In the genomic region with DNA sequence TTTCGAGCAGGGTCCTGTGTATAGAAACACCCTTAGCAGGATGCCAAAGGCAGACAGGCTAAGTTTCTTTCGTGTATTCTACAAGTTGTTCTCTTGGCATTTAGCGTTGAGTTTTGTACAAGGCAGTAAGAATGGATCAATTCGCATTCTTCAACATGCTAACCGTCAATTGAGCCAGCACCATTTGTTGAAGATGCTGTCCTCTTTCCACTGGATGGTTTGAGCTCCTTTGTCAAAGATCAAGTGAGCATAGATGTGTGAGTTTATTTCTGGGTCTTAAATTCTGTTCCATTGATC, we compare ENCODE assay signal across 8 mouse cellular contexts.
DNase-seq lines count a peak whose midpoint lies in the region; ATAC-seq and TF ChIP-seq lines count a peak whose summit lies in the region.
"Not testable (repeated sequence)": the region's sequence is repeated elsewhere in the genome, so short reads cannot be mapped to it uniquely, and the experiment has no call there.

No protein-coding gene starts in this region.

- not testable (repeated sequence) for H3K4me1 ChIP-seq in ES-E14 (ENCODE audit: control insufficient read depth in 2 of 2, insufficient read depth in 2 of 2, low read length in 2 of 2, poor library complexity in 1 of 2); forebrain, embryonic 12.5 days; hindbrain, embryonic 10.5 days (replicated peaks); kidney, postnatal 0 days (replicated peaks; ENCODE audit: insufficient read depth, low read length); lung, adult 2 months (ENCODE audit: control insufficient read depth, insufficient read depth, low read length); thymus, adult 2 months (replicated peaks; ENCODE audit: control insufficient read depth, insufficient read depth, low read length)

- not testable (repeated sequence) for H3K9me3 ChIP-seq in ES-E14 (ENCODE audit: control insufficient read depth, insufficient read depth, low read depth, low read length); forebrain, embryonic 12.5 days; kidney, postnatal 0 days (replicated peaks; ENCODE audit: low read length)
- peaks cover 22% of the 10 kb centered on the region for H3K9me3 ChIP-seq in hindbrain, embryonic 10.5 days

- H3K9ac ChIP-seq in ES-E14 (ENCODE audit: insufficient read depth, low read depth, low read length, poor library complexity, severe bottlenecking): peak overlapping the region; percentile 75
- H3K9ac ChIP-seq in forebrain, embryonic 12.5 days: peak overlapping the region; percentile 58
- H3K9ac ChIP-seq in kidney, postnatal 0 days (ENCODE audit: low read depth, low read length): peak overlapping the region; percentile 62

- in situ Hi-C loops in ES-E14 (cut with MboI; ENCODE audit: low sequenced_read_pairs in 2 of 2, unreplicated experiment in 2 of 2): not testable (repeated sequence)

- not testable (repeated sequence) for H3K36me3 ChIP-seq in ES-E14 (ENCODE audit: control insufficient read depth, insufficient read depth, low read length, poor library complexity, severe bottlenecking); forebrain, embryonic 12.5 days (replicated peaks); kidney, postnatal 0 days (ENCODE audit: insufficient read depth, low read length); thymus, adult 2 months (ENCODE audit: control insufficient read depth, insufficient read depth, low read length)
- peaks cover 16% of the 10 kb centered on the region for H3K36me3 ChIP-seq in hindbrain, embryonic 10.5 days

- not testable (repeated sequence) for TF ChIP-seq POLR2A in lung, adult 2 months (IDR thresholded peaks at IDR 0.05; ENCODE audit: borderline replicate concordance, extremely low read depth, low read depth, low read length); thymus, adult 2 months (IDR thresholded peaks at IDR 0.05; ENCODE audit: control insufficient read depth, extremely low read depth, insufficient read depth, low read length, poor library complexity)

- not testable (repeated sequence) for ATAC-seq in forebrain, embryonic 12.5 days (ENCODE audit: low FRiP score); kidney, postnatal 0 days (replicated peaks; ENCODE audit: low FRiP score, low read depth)

- WGBS in forebrain, embryonic 12.5 days: 1% methylated on average over 5 of the region's 5 CpGs
- 1% methylated on average over 5 of the region's 5 CpGs for WGBS in hindbrain, embryonic 10.5 days
- WGBS in kidney, postnatal 0 days: 0% methylated on average over 5 of the region's 5 CpGs
- under 1% methylated on average over 5 of the region's 5 CpGs for WGBS in lung, adult 2 months
- 0% methylated on average over 5 of the region's 5 CpGs for WGBS in thymus, adult 2 months

- TF ChIP-seq CTCF in kidney, postnatal 0 days (IDR thresholded peaks at IDR 0.05; ENCODE audit: low read depth); lung, adult 2 months (IDR thresholded peaks at IDR 0.05; ENCODE audit: insufficient read depth, low read length); thymus, adult 2 months (IDR thresholded peaks at IDR 0.05; ENCODE audit: borderline replicate concordance, control insufficient read depth, extremely low read depth, insufficient read depth, low read length, poor library complexity): not testable (repeated sequence)

- H3K4me3 ChIP-seq in ES-E14 (ENCODE audit: insufficient read depth in 1 of 2, low read depth in 1 of 2, low read length in 2 of 2, poor library complexity in 1 of 2, severe bottlenecking in 1 of 2): peak overlapping the region; percentile 77 to 95
- peak overlapping the region; percentile 55 for H3K4me3 ChIP-seq in forebrain, embryonic 12.5 days (replicated peaks)
- peak overlapping the region; percentile 61 for H3K4me3 ChIP-seq in hindbrain, embryonic 10.5 days
- peak overlapping the region; percentile 50 for H3K4me3 ChIP-seq in kidney, postnatal 0 days (replicated peaks; ENCODE audit: low read depth, low read length)
- H3K4me3 ChIP-seq in lung, adult 2 months (replicated peaks; ENCODE audit: extremely low read depth, low read depth, low read length): peak overlapping the region; percentile 49
- H3K4me3 ChIP-seq in thymus, adult 2 months (ENCODE audit: control insufficient read depth, insufficient read depth, low read length): peak overlapping the region; percentile 77

- not testable (repeated sequence) for H3K27me3 ChIP-seq in forebrain, embryonic 12.5 days; hindbrain, embryonic 10.5 days (ENCODE audit: insufficient read depth, poor library complexity, severe bottlenecking); kidney, postnatal 0 days (ENCODE audit: insufficient read depth, low read length); thymus, adult 2 months (ENCODE audit: control insufficient read depth, insufficient read depth, low read length)

- not testable (repeated sequence) for H3K27ac ChIP-seq in ES-E14 (ENCODE audit: insufficient read depth, low read depth, low read length, poor library complexity, severe bottlenecking); forebrain, embryonic 12.5 days
- H3K27ac ChIP-seq in hindbrain, embryonic 10.5 days: peak overlapping the region; percentile 56
- peak overlapping the region; percentile 64 for H3K27ac ChIP-seq in kidney, postnatal 0 days
- peak overlapping the region; percentile 43; the same call in 1 of the 2 replicates for H3K27ac ChIP-seq in thymus, adult 2 months (ENCODE audit: control insufficient read depth, insufficient read depth, low read length)

- H3K4me2 ChIP-seq in forebrain, embryonic 12.5 days: peak overlapping the region; percentile 54
- H3K4me2 ChIP-seq in kidney, postnatal 0 days (ENCODE audit: low read length): peak overlapping the region; percentile 56

- peak; percentile 26 for DNase-seq in ES-E14 (ENCODE audit: low read depth, low spot score)
- peak; percentile 37 for DNase-seq in c-Kit-positive CD71-positive TER-119-positive erythroid progenitor cells, embryonic 14.5 days (ENCODE audit: low spot score)
- DNase-seq in hindbrain, embryonic 10.5 days (ENCODE audit: low spot score): peak; percentile 8
- not testable (repeated sequence) for DNase-seq in kidney, postnatal 0 days (ENCODE audit: low spot score); lung, adult 2 months; thymus, adult 2 months
- peak; percentile 46 for DNase-seq in naive thymus-derived CD4-positive, alpha-beta T cell, adult 2 months (ENCODE audit: low read depth)
